Mouse (Mus musculus): ENCODE measurements at regions not wholly inside any gene's neighbourhood (a gene's known extent, or its start where the extent isn't known, plus 50 kb on each side); places are given as distances from the start of the nearest gene placed in this dataset.
A peak's percentile ranks its signal among the peaks of the same experiment; 100 is the strongest.

- Histone ChIP-seq H3K4me1 (ENCODE audit: control insufficient read depth, insufficient read depth, low read length) (peaks cover 6% of the 10 kb centered on the region), H3K27ac (ENCODE audit: control insufficient read depth, insufficient read depth, low read depth, low read length) (no peak overlapping the region; the same call in 1 of the 2 replicates)
- no peak for TF ChIP-seq POLR2A (IDR thresholded peaks at IDR 0.05; ENCODE audit: control insufficient read depth, low read depth, low read length)
- peak; percentile 22; the same call in 1 of the 2 replicates for TF ChIP-seq CTCF (IDR thresholded peaks at IDR 0.05; ENCODE audit: control insufficient read depth, insufficient read depth, insufficient replicate concordance, low read depth, low read length)
Observed at GRCm38 (mm10) chr2:166439847-166440775, 273.5 kb downstream of the Prex1 start.

DNA sequence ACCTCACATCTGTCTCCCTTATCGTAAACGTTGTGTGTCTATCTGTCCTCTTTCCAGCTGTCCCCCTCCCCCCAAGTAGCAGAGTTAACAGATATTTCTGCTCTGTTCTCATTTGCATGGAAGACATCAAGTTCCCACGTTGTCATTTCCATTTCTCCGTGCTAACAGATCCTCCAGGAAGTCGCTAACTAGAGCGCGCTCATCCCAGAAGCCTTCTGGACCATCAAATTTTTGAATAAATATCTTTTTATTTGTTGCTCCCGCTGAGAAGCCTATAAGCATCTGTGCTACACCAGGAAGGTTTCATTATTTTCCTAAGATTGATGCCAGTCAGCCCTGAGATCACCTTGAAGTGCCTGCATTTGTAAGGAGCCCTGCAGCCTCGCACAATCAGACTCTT is 275.4 kb downstream of the Prex1 start:
- Histone ChIP-seq H3K27ac (ENCODE audit: control insufficient read depth, insufficient read depth, low read depth, low read length) (no peak overlapping the region), H3K4me1 (ENCODE audit: control insufficient read depth, insufficient read depth, low read length) (peaks cover 6% of the 10 kb centered on the region), H3K4me3 (ENCODE audit: control insufficient read depth, low read depth, low read length) (no peak overlapping the region), H3K36me3 (ENCODE audit: control insufficient read depth, insufficient read depth, low read length) (no peaks in the 10 kb centered on the region), H3K27me3 (ENCODE audit: control insufficient read depth, insufficient read depth, low read length) (no peaks in the 10 kb centered on the region)
- TF ChIP-seq CTCF (IDR thresholded peaks at IDR 0.05; ENCODE audit: control insufficient read depth, insufficient read depth, insufficient replicate concordance, low read depth, low read length) (no peak), POLR2A (IDR thresholded peaks at IDR 0.05; ENCODE audit: control insufficient read depth, low read depth, low read length) (no peak)

More at GRCm38 (mm10) chr2:166439847-166440775, 273.5 kb downstream of the Prex1 start:
- Histone ChIP-seq H3K36me3 (ENCODE audit: control insufficient read depth, insufficient read depth, low read length) (no peaks in the 10 kb centered on the region), H3K4me3 (ENCODE audit: control insufficient read depth, low read depth, low read length) (no peak overlapping the region), H3K27me3 (ENCODE audit: control insufficient read depth, insufficient read depth, low read length) (no peaks in the 10 kb centered on the region)

GRCm38 (mm10) chr2:166434554-166434953 is 279.1 kb downstream of the Prex1 start:
- no peaks in the 10 kb centered on the region for H3K36me3 ChIP-seq (ENCODE audit: control insufficient read depth, insufficient read depth, low read length)
- no peaks in the 10 kb centered on the region for H3K27me3 ChIP-seq (ENCODE audit: control insufficient read depth, insufficient read depth, low read length)
- H3K27ac ChIP-seq (ENCODE audit: control insufficient read depth, insufficient read depth, low read depth, low read length) = no peak overlapping the region
- no peak overlapping the region for H3K4me3 ChIP-seq (ENCODE audit: control insufficient read depth, low read depth, low read length)
- TF ChIP-seq CTCF (IDR thresholded peaks at IDR 0.05; ENCODE audit: control insufficient read depth, insufficient read depth, insufficient replicate concordance, low read depth, low read length) (no peak), POLR2A (IDR thresholded peaks at IDR 0.05; ENCODE audit: control insufficient read depth, low read depth, low read length) (no peak)
- H3K4me1 ChIP-seq (ENCODE audit: control insufficient read depth, insufficient read depth, low read length) = peaks cover under 1% of the 10 kb centered on the region

DNA sequence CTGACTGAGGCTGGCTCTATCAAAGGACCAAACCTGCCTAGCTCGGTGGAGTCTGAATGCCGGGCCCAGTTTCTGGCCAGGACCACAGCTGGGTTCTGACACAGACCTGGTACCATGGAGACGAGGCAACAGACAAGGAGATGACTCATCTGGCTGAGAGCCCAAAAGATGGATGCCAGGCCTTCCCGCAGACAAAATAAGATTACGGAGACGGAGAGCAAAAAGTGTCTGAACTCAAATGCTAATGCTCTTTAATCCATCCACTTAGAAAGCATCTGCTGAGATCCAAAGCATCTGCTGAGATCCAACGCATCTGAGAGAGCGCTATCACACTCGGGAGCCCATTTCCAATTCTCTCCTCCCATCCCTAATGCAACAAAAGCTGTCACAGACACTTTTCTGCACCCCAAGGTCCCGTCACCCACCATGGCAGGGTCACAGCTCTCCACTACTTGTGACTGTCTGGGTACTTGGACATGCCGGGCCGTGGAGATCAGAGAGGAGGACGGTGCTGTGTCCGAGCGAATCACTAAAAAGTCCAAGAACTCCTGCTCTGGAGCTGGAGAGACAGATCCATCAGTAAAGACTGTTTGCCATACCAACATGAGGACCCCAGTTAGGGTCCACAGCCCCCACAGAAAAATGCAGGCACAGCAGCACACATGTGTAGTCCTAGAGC is 278.3 kb upstream of the Sulf2 start:
- Histone ChIP-seq H3K27ac (ENCODE audit: control insufficient read depth, insufficient read depth, low read depth, low read length) (no peak overlapping the region), H3K27me3 (ENCODE audit: control insufficient read depth, insufficient read depth, low read length) (no peaks in the 10 kb centered on the region), H3K36me3 (ENCODE audit: control insufficient read depth, insufficient read depth, low read length) (no peaks in the 10 kb centered on the region), H3K4me1 (ENCODE audit: control insufficient read depth, insufficient read depth, low read length) (no peaks in the 10 kb centered on the region; the same call in 1 of the 2 replicates), H3K4me3 (ENCODE audit: control insufficient read depth, low read depth, low read length) (no peak overlapping the region)
- no peak for TF ChIP-seq POLR2A (IDR thresholded peaks at IDR 0.05; ENCODE audit: control insufficient read depth, low read depth, low read length)
- TF ChIP-seq CTCF (IDR thresholded peaks at IDR 0.05; ENCODE audit: control insufficient read depth, insufficient read depth, insufficient replicate concordance, low read depth, low read length) = no peak

DNA sequence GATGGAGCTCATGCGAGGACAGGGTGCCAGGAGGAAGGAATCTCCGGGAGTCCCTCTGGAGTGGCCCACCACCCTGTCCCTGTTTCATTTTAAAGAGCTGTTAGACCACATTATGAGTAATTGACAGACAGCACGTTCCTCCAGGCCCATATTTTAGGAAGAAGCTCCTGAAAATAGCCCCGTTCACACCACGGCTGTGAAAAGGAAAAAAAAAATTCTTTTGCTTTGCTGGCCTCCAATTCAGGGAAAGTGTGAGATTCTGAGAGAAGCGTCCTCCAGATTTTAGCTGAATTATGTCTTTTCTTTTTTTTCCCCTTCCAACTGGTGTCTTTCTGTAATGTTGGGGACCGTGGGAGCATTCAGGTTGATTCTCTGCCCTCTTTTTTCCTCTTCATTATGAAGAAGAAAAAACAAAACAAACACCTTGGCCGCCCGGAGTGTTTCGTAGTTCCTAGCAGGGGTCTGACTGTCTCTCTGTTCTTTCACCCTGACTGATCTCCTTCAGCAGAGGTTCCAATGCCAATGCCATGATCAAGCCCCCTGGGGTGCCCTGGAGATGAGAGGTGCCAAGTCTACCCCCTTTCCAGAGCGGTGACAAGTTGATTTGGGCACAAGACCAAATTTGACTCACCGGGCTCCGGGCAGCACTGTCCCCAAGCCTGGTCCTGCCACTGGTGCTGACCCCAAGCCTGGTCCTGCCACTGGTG is 277.6 kb upstream of the Sulf2 start:
- no peaks in the 10 kb centered on the region; the same call in 1 of the 2 replicates for H3K4me1 ChIP-seq (ENCODE audit: control insufficient read depth, insufficient read depth, low read length)
- H3K36me3 ChIP-seq (ENCODE audit: control insufficient read depth, insufficient read depth, low read length) = no peaks in the 10 kb centered on the region
- no peaks in the 10 kb centered on the region for H3K27me3 ChIP-seq (ENCODE audit: control insufficient read depth, insufficient read depth, low read length)
- no peak overlapping the region for H3K27ac ChIP-seq (ENCODE audit: control insufficient read depth, insufficient read depth, low read depth, low read length)
- no peak overlapping the region for H3K4me3 ChIP-seq (ENCODE audit: control insufficient read depth, low read depth, low read length)
- no peak for TF ChIP-seq CTCF (IDR thresholded peaks at IDR 0.05; ENCODE audit: control insufficient read depth, insufficient read depth, insufficient replicate concordance, low read depth, low read length)
- TF ChIP-seq POLR2A (IDR thresholded peaks at IDR 0.05; ENCODE audit: control insufficient read depth, low read depth, low read length) = no peak

- Histone ChIP-seq H3K27me3 (ENCODE audit: control insufficient read depth, insufficient read depth, low read length) (no peaks in the 10 kb centered on the region), H3K27ac (ENCODE audit: control insufficient read depth, insufficient read depth, low read depth, low read length) (no peak overlapping the region), H3K36me3 (ENCODE audit: control insufficient read depth, insufficient read depth, low read length) (no peaks in the 10 kb centered on the region), H3K4me3 (ENCODE audit: control insufficient read depth, low read depth, low read length) (no peak overlapping the region), H3K4me1 (ENCODE audit: control insufficient read depth, insufficient read depth, low read length) (peaks cover 2% of the 10 kb centered on the region; the same call in 1 of the 2 replicates)
- TF ChIP-seq POLR2A (IDR thresholded peaks at IDR 0.05; ENCODE audit: control insufficient read depth, low read depth, low read length) = no peak
- no peak for TF ChIP-seq CTCF (IDR thresholded peaks at IDR 0.05; ENCODE audit: control insufficient read depth, insufficient read depth, insufficient replicate concordance, low read depth, low read length)
Observed at GRCm38 (mm10) chr2:166432531-166432930, 277.1 kb upstream of the Sulf2 start.
